Mouse (Mus musculus) inflammation-experienced regulatory T-cells, adult 16 weeks (primary cell): Measurements from ENCODE around the gene Hyls1. TPM values are rescaled to one million over a fixed set of nuclear protein-coding genes. Genes with fewer than 3 reads are reported as not detected.

ENCODE experiments used
- polyA plus RNA-seq: library from polyadenylated mRNA; unstranded; fragments of 100-300 nt; shearing (Covaris generic); gene quantifications from one replicate; pipeline ENCODE4 v1.2.1, GENCODE M21; 2017

Gene Hyls1
- 12.3 TPM for polyA plus RNA-seq

GRCm38 (mm10) chr9:35569571-35570534 is at the start of gene Hyls1, which contains the start of gene Pate2:
Gene Hyls1 (minus strand): TSS chr9:35570398.
Gene Pate2 (plus strand): TSS chr9:35570284.

DNA sequence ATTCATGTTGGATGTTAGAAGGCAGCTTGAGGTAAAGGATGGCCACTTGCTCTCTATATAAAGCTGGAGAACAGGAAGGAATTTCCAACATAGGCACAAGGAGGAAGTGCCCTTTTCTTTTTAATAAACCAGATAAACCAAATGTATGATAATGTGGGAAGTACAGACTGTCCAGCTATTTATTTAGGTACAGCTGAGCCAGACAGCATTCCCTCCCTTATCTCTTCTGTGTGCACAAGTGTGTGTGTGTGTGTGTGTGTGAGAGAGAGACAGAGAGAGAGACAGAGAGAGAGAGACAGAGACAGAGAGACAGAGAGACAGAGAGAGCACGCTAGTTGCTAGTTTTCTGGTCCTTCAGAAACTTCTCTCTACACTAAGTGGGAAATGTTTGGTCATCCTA is 41.6 kb upstream of the Hyls1 start, which contains the start of gene Pate4:
Pate4 (minus strand) TSS at position 101 of the 400 bp plus-strand sequence.

GRCm38 (mm10) chr9:35558257-35559008 is 11.8 kb downstream of the Hyls1 start, which contains the start of the genes Ddx25 and Pus3:
Gene Ddx25 (minus strand): TSS chr9:35558528.
Gene Pus3 (plus strand): TSS chr9:35558595.

GRCm38 (mm10) chr9:35518169-35518568 is 52.0 kb downstream of the Hyls1 start, which contains the start of gene Gm1113:
Gene Gm1113 (minus strand): TSS chr9:35518269.

Other genes starting within 250 kb of the Hyls1 start
- 4.3 TPM for gene Cdon, start 149.3 kb downstream of the Hyls1 start, polyA plus RNA-seq
- not detected for gene Gm1113, start 52.1 kb downstream of the Hyls1 start, polyA plus RNA-seq
- gene Ddx25, start 11.9 kb downstream of the Hyls1 start, polyA plus RNA-seq: 0.09 TPM
- 37.6 TPM for gene Pus3, start 11.8 kb downstream of the Hyls1 start, polyA plus RNA-seq
- 0.65 TPM for gene Pate2, start 114 bp downstream of the Hyls1 start, polyA plus RNA-seq
- not detected for gene Pate4, start 41.5 kb upstream of the Hyls1 start, polyA plus RNA-seq
- gene Pate3, start 77.8 kb upstream of the Hyls1 start, polyA plus RNA-seq: not detected
- gene Pate1, start 117.0 kb upstream of the Hyls1 start, polyA plus RNA-seq: not detected
- not detected for gene Gm17677, start 170.7 kb upstream of the Hyls1 start, polyA plus RNA-seq
- not detected for gene Gm17727, start 207.7 kb upstream of the Hyls1 start, polyA plus RNA-seq
- gene Gm27235, start 219.7 kb upstream of the Hyls1 start, polyA plus RNA-seq: not detected
- not detected for gene D730048I06Rik, start 219.7 kb upstream of the Hyls1 start, polyA plus RNA-seq